ENCODE assay signal across 8 mouse cellular contexts in genomic region chr6:99804905-99805245, GRCm38 (mm10).
A peak's percentile ranks its signal among the peaks of the same experiment; 100 is the strongest.
DNase-seq lines count a peak whose midpoint lies in the region; ATAC-seq lines count a peak whose summit lies in the region.

No protein-coding gene starts in this region.

- no peaks in the 10 kb centered on the region for H3K36me3 ChIP-seq in heart, embryonic 16.5 days (ENCODE audit: control insufficient read depth, insufficient read depth)
- H3K36me3 ChIP-seq in embryonic facial prominence, embryonic 10.5 days (replicated peaks), result no peaks in the 10 kb centered on the region
- H3K36me3 ChIP-seq in forebrain, embryonic 15.5 days, result no peaks in the 10 kb centered on the region
- no peaks in the 10 kb centered on the region for H3K36me3 ChIP-seq in midbrain, embryonic 10.5 days

- no peak overlapping the region for H3K4me3 ChIP-seq in heart, embryonic 16.5 days (ENCODE audit: low read length)
- H3K4me3 ChIP-seq in embryonic facial prominence, embryonic 10.5 days, result peak overlapping the region; percentile 45
- H3K4me3 ChIP-seq in forebrain, embryonic 15.5 days, result peak overlapping the region; percentile 14; the same call in 1 of the 2 replicates
- H3K4me3 ChIP-seq in midbrain, embryonic 10.5 days, result peak overlapping the region; percentile 43

- intact Hi-C loops in heart, postnatal 14 days (cut with DNase I), result loop anchor here (2.0 to 10.0 kb wide), 6 partner anchors 97 to 1072 kb away; partner anchors contain the start of gene Rybp

- 0 out of 2 replicates have a peak overlapping the region, but pooled peaks have one; percentile 10 for H3K9ac ChIP-seq in heart, embryonic 16.5 days (ENCODE audit: low read length)
- H3K9ac ChIP-seq in forebrain, embryonic 15.5 days (replicated peaks), result peak overlapping the region; percentile 30

- WGBS in heart, embryonic 16.5 days, result 14% methylated on average over 10 of the region's 10 CpGs
- 16% methylated on average over 10 of the region's 10 CpGs for WGBS in embryonic facial prominence, embryonic 10.5 days
- WGBS in forebrain, embryonic 15.5 days, result 17% methylated on average over 10 of the region's 10 CpGs
- WGBS in midbrain, embryonic 10.5 days, result 32% methylated on average over 10 of the region's 10 CpGs

- no peak for DNase-seq in heart, postnatal 14 days
- DNase-seq in embryonic facial prominence, embryonic 10.5 days (ENCODE audit: low spot score), result peak; percentile 55
- DNase-seq in midbrain, embryonic 10.5 days (ENCODE audit: low spot score), result no peak
- DNase-seq in frontal cortex, postnatal 36 days (ENCODE audit: low spot score in 2 of 2), result no peak
- no peak for DNase-seq in adrenal gland, postnatal 4 days (ENCODE audit: low spot score in 2 of 2)

- no peak overlapping the region for H3K27ac ChIP-seq in heart, embryonic 16.5 days (ENCODE audit: low read length)
- H3K27ac ChIP-seq in embryonic facial prominence, embryonic 10.5 days (replicated peaks), result peak overlapping the region; percentile 75
- no peak overlapping the region for H3K27ac ChIP-seq in forebrain, embryonic 15.5 days (replicated peaks)
- H3K27ac ChIP-seq in midbrain, embryonic 10.5 days (replicated peaks), result peak overlapping the region; percentile 77

- peaks cover 14% of the 10 kb centered on the region for H3K4me1 ChIP-seq in heart, embryonic 16.5 days (ENCODE audit: control insufficient read depth, insufficient read depth, low read length)
- peaks cover 23% of the 10 kb centered on the region for H3K4me1 ChIP-seq in embryonic facial prominence, embryonic 10.5 days
- H3K4me1 ChIP-seq in forebrain, embryonic 15.5 days, result peaks cover 6% of the 10 kb centered on the region; the same call in 1 of the 2 replicates
- H3K4me1 ChIP-seq in midbrain, embryonic 10.5 days, result peaks cover 13% of the 10 kb centered on the region

- H3K4me2 ChIP-seq in heart, embryonic 16.5 days (ENCODE audit: low read depth, low read length), result peak overlapping the region; percentile 46
- H3K4me2 ChIP-seq in forebrain, embryonic 15.5 days (replicated peaks), result peak overlapping the region; percentile 36

- ATAC-seq in heart, embryonic 16.5 days (replicated peaks; ENCODE audit: extremely low read depth, insufficient read depth, low FRiP score), result no peak
- ATAC-seq in forebrain, embryonic 15.5 days (replicated peaks), result peak; percentile 30; the same call in 1 of the 2 replicates
- ATAC-seq in megakaryocyte progenitor cell, adult 5-6 weeks (replicated peaks; ENCODE audit: poor library complexity), result no peak

- peaks cover 3% of the 10 kb centered on the region; the same call in 1 of the 2 replicates for H3K9me3 ChIP-seq in heart, embryonic 16.5 days (replicated peaks; ENCODE audit: control insufficient read depth, low read length)
- 0 out of 2 replicates have a peak, but pooled peaks cover 6% of the 10 kb centered on the region for H3K9me3 ChIP-seq in embryonic facial prominence, embryonic 10.5 days
- H3K9me3 ChIP-seq in forebrain, embryonic 15.5 days, result no peaks in the 10 kb centered on the region
- no peaks in the 10 kb centered on the region for H3K9me3 ChIP-seq in midbrain, embryonic 10.5 days (replicated peaks)

- no peaks in the 10 kb centered on the region for H3K27me3 ChIP-seq in heart, embryonic 16.5 days (ENCODE audit: control insufficient read depth, insufficient read depth, low read length)
- H3K27me3 ChIP-seq in embryonic facial prominence, embryonic 10.5 days (replicated peaks; ENCODE audit: low read depth, poor library complexity, severe bottlenecking), result peaks cover 52% of the 10 kb centered on the region
- H3K27me3 ChIP-seq in forebrain, embryonic 15.5 days, result no peaks in the 10 kb centered on the region
- H3K27me3 ChIP-seq in midbrain, embryonic 10.5 days (ENCODE audit: low read depth, poor library complexity, severe bottlenecking), result peaks cover 59% of the 10 kb centered on the region

Comparison
In these comparisons a context has a peak if more than half of its experiments do, and no peak if none do; other contexts are left out.
1. H3K27ac ChIP-seq: peak in embryonic facial prominence, embryonic 10.5 days (single experiment) and midbrain, embryonic 10.5 days (single experiment); none in heart, embryonic 16.5 days (single experiment) and forebrain, embryonic 15.5 days (single experiment).